Mouse (Mus musculus): ENCODE data around the gene Dcaf6.

The Dcaf6 gene

DNA sequence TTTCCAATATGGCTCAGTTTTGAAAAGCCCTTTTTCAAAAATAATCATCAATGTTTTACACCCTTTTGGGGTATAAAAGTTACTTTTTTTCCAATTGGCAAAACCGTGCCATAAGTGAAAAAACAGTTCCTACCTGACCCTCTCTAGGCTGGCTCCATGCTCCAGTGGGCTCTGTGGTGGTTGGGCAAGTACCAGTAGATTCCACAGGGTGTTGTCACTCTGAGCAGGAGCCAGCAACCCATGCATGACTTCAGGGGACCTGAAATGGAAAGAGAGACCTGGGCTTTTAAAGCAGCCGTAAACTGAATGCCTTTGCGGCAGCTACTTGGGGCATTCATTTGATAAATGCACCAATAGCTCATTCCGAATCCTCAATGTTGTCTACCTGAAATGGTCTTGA lies 89.3 kb downstream of the Dcaf6 start:
- no peak for TF ChIP-seq GATA4 (IDR thresholded peaks at IDR 0.05; ENCODE audit: insufficient replicate concordance, low read length)

DNA sequence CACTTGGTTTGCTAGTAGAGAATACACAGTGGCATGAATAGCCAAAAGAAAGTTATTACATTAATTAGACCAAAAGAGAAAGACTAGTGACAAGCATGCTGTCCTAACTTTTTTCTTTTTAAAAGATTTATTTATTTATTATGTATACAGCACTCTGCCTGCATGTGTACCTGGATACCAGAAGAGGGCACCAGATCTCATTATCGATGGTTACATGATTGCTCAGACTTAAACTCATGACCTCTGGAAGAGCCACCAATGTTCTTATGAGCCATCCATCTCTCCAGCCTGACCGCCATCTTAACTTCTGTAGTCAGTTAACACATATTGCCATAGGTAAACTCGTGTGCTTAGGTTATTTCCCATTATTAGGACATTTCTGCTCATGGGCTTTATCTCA lies 95.2 kb downstream of the Dcaf6 start:
- no peak for TF ChIP-seq GATA4 (IDR thresholded peaks at IDR 0.05; ENCODE audit: insufficient replicate concordance, low read length)

DNA sequence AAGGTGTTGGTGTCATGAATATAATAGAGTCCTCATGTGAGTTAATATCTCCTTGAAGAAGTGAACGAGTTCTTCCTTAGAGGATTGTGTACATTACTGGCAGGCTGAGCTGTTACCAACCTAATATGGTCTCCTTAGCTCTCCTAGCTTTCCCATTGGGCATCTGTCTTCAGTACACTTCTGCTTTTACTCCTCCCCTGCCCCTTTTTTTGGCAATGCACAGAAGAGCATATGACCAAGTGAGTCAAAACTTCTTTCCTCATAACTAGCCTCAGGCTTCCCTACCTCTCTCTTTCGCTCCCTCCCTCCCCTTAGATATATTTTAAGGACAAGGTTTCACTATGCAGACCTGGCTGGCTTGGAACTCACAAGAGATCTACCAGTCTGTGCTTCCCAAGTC lies 97.0 kb downstream of the Dcaf6 start:
- no peak for TF ChIP-seq GATA4 (IDR thresholded peaks at IDR 0.05; ENCODE audit: insufficient replicate concordance, low read length)

DNA sequence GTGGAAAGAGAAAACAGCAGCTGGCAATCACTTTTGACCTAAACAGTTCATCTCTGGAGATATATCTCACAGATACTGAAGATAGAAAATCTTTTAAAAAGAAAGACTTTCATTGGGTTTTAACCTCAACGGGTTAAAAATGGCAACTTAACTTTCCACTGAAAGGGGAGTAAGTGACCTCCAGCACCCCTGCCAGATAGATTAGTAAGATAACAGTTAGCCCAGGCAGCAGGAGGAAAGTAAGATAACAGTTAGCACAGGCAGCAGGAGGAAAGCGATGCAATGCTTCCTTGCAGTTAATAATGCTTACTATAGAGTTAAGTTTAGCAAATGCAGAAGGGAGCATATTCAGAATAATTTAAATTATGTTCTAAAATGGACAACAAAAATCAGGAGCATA lies 103.9 kb downstream of the Dcaf6 start:
- no peak for TF ChIP-seq GATA4 (IDR thresholded peaks at IDR 0.05; ENCODE audit: insufficient replicate concordance, low read length)

DNA sequence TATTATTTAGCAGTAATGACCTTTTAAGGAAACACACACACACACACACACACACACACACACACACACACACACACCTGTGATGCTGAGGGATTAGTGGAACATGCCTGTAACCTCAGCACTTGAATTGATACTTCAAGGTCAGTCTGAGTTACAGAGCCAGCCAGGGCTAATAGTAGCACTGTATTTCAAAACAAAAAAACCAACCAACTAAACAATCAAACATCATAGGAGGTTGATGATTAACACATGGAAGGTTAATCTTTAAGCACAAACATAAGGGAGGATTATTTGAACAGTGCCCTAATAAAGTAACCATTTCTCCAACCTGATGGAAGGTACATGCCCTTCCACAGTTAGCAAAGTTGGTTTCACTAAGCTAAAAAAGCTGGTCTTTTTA lies 111.6 kb downstream of the Dcaf6 start:
- TF ChIP-seq GATA4 (IDR thresholded peaks at IDR 0.05; ENCODE audit: insufficient replicate concordance, low read length), result no peak

DNA sequence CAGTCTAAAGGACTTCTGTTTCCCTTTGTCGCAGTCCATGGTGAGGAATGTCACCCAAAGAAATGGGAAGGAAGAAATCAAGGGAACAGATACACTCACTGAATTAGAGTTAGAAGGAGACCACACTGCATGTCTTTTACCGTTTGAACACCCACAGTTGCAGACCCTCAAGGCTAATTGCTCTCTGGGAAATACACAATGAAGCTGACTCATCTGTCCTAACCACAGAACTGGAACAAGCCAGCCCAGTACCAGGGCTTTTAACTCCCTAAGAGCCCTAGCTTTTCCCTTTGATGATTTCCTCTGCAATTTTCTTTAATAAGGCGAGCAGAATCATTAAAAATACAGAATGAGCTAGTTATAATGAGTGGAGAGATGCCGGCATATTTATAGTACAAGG lies 115.8 kb downstream of the Dcaf6 start:
- no peak for TF ChIP-seq GATA4 (IDR thresholded peaks at IDR 0.05; ENCODE audit: insufficient replicate concordance, low read length)

DNA sequence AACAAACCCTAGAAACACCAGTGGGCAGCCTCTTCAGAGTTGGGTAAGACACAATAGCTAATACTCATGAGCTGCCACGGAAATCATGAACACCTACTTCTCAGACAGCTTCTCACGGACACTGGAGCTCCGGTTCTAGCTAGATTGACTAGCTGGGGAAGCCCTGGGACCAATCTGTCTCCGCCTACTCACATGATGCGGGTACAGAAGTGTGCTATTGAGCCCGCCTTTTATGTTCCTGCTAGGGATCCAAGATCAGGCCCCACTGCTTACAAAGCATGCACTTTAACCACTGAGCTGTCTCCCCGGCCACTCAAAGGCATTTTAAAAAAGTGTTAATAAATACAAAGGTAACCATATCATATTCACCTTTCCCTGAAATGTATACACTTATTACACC lies 118.1 kb downstream of the Dcaf6 start:
- no peak for TF ChIP-seq GATA4 (IDR thresholded peaks at IDR 0.05; ENCODE audit: insufficient replicate concordance, low read length)

DNA sequence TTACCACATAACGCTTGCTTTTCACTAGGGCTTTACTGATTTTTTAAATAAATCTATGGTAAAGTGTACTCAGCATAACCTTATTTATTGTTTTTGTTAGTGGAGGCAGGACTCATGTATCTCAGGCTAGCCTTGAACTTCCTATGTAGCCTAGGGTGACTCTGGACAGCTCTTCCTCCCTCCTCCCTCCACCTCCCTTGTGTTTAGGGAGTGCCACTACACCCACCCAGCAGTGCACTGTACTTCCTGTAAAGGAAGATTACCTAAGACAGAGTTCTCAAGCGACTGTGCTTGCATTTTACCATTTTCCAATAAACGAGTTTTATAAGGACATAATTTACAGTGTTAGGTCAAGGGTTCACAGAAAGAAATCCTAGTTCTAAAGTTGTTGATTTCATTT lies 127.5 kb downstream of the Dcaf6 start:
- no peak for TF ChIP-seq GATA4 (IDR thresholded peaks at IDR 0.05; ENCODE audit: insufficient replicate concordance, low read length)

DNA sequence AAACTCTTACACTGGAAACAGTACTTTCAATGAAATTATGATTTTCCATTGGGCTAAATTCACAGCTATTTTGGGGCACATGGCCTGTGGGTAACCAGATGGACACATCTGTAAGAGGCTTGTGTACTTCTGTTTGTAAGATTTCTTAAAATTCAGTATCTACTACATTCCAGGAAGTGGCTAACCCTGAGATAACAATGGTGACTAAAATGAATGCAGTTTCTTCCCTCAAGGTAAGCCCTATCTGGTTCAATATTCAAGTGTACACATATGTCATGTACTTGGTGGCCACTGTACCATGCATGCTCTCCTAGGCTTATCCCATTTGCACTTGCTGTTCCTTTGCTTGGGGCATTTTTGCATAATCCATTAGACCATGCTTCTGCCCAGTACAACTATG lies 129.4 kb downstream of the Dcaf6 start:
- TF ChIP-seq GATA4 (IDR thresholded peaks at IDR 0.05; ENCODE audit: insufficient replicate concordance, low read length), result no peak

DNA sequence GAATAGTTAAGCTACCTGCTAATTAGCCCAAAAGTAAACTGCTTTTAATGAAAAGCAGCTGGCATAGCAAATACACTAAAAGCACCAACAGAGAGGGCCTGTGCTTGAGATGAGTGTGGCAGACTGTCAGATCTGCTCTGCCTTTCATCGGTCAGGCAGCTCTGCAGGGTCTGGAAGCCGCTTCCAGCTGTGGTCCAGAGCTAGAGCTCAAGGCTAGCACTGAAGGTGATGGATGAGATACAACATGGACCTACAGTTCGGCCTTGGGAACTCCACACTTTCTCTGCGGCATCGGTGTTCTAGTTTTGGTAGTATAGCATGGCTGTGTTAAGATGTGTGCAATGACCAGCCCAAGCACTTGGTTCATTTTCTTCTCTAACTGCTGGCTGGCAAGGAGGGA lies 132.4 kb downstream of the Dcaf6 start:
- TF ChIP-seq GATA4 (IDR thresholded peaks at IDR 0.05; ENCODE audit: insufficient replicate concordance, low read length), result no peak

DNA sequence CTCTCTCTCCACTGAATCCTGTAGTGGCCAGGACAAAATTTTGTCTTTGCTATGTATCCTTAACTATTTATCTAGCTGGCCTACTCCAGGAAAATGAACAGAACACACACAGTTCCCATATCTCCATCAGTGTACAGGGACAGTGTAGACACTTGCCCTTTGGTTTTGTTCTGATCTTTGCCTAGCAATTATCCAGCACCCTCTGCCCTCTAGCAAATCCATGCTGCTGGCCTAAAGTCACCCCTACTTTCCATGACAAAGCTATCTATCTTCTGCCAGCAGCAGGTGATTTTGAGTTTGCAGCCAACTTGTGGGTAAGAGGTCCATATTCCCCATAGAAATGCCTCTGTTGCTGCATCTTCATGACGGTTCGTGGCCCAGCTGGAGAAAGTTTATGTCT lies 132.9 kb downstream of the Dcaf6 start:
- TF ChIP-seq GATA4 (IDR thresholded peaks at IDR 0.05; ENCODE audit: insufficient replicate concordance, low read length), result peak; percentile 56; the same call in 1 of the 2 replicates

DNA sequence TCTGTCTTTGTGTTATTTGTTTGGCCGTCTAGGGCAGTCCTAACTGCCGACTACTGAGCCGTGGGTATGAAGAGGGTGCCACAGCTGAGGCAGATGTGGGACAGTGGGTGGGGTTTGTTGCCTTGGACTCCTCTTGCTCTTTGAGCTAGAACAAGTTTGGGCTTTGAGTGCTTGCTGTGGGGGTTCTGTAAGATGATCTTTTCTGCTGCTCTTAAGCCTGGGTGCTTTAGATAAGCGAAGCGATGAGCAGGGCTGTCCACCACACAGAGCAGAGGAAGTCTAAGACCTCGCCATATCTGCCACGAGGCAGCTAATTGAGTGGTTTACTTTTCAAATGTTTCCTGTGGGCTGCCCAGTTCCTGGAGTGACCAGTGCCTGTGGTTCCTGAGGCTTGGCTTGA lies 137.3 kb downstream of the Dcaf6 start:
- no peak for TF ChIP-seq GATA4 (IDR thresholded peaks at IDR 0.05; ENCODE audit: insufficient replicate concordance, low read length)

DNA sequence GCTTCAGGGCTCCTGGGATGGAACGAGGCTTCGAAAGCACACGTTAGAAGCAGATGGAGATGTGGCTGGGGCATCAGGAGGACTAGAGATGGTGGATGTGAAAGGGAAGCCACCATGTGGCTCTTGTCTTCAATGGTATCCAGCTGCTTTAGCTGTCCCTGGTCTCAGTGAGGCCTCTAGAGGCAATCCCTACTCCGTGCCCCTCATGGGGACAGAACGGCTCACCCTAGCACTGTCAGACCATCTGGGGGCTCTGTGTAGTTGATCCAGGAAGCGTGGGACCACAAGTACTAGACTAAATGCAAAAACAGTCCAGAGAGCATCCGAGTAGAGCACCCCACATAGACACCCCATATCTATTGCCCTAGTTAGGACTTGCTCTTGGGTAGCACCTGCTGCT lies 138.4 kb downstream of the Dcaf6 start:
- TF ChIP-seq GATA4 (IDR thresholded peaks at IDR 0.05; ENCODE audit: insufficient replicate concordance, low read length), result no peak

DNA sequence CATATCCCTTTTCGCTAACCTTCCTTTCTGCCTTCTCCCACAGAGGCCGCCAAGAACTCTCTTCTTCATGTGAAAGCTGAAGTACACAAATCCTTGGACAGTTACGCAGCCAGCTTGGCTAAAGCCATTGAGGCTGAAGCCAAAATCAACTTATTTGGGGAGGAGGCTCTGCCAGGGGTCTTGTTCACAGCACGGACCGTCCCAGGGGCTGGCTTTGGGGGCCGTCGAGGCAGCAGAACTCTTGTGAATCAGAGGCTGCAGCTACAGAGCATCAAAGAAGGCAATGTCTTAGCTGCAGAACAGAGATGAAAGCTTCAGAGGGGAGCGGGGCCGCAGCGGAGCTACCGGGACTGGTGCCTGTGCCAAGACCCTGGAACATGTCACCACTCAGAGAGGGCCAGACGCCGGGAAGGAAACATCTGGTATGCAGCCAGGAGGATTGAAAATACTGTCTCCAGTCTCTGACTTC lies 138.8 kb downstream of the Dcaf6 start:
- TF ChIP-seq GATA4 (IDR thresholded peaks at IDR 0.05; ENCODE audit: insufficient replicate concordance, low read length), result no peak

DNA sequence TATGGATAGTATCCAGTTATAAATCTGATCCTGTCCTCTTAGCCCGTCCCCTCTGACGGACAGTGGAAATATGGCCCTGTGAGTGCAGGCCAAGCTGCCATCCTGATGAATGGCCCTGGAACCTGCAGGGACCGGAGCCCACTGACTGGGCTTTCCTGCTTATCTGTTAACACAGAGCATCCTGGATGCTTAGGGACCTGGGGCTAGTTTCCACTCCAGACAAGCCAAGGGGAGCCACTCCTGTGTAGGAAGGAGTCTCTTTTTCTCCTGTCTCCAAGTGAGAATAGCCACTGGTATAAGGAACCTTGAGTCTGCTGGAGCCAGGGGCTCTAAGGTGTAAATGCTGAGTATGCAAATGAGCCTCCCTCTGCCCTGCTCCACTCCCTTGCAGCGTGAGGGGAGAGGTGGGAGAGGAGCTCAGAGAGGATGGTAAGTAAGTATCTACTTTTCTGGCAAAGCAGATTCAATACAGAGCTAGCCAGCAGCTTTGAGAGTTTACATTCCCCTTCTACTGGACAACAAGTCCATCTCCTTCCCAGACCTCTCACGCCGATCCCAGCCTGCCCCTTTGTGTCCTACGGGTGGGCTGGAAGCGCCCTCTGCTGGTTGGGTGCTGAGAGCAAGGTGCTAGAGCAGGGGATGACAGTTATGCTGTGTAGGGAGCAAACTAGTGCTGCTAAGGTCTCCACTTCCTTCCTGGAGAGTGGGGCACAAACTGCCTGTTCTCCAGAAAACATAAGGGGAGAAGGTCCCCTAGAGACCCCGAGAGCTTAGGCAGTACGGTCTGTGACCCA lies 139.9 kb downstream of the Dcaf6 start:
- TF ChIP-seq GATA4 (IDR thresholded peaks at IDR 0.05; ENCODE audit: insufficient replicate concordance, low read length), result no peak

DNA sequence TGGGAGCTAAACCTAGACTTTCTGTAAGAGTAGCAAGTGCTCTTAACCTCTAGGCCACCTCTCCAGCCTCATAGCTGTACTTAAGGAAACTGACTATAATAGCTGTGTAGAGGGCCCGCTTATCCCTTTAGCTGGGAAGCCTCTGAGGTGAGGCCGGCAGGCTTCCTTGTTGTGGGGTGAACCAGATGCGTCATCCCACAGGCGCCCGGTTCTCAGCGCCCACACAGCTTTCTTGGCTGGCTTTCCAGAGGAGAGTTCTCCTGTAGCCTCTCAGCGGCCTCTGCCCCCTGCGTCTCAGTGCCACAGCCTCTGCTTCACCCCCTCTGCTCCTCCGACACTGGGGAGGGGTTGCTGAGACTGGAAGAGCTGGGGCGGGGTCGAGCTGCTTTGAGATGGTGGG lies 143.9 kb downstream of the Dcaf6 start:
- no peak for TF ChIP-seq GATA4 (IDR thresholded peaks at IDR 0.05; ENCODE audit: insufficient replicate concordance, low read length)

DNA sequence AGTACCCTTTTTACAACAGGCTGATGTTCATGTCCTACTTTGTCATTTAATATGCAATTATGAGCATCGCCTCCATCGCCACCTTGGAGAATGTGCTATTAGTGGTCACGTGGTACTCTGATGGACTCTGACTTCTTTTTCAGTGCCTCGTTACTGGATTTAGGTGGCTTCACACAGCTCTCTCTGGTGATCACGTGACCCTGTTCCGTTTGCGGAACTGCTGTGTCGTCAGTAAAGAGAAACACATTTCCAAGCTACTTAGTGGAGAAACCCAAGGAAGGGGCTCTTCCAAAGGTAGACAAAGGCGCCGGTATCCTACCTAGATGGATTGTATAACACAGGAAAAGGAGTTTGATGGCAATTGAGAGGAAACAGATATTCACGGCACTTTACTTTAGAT lies 152.1 kb downstream of the Dcaf6 start:
- no peak for TF ChIP-seq GATA4 (IDR thresholded peaks at IDR 0.05; ENCODE audit: insufficient replicate concordance, low read length)

All from liver, adult (tissue).